Mouse (Mus musculus): Measurements from ENCODE around the gene Ccni. TPM values are rescaled to one million over a fixed set of nuclear protein-coding genes. Genes with fewer than 3 reads are reported as not detected.

The Ccni gene
- polyA plus RNA-seq, 1 experiment = 55.7 TPM

GRCm38 (mm10) chr5:93144874-93145273, 61.4 kb downstream of the Ccni start:
- 49% methylated on average over 5 of the region's 5 CpGs for WGBS
- no peak for DNase-seq (ENCODE audit: low read depth, low spot score)

GRCm38 (mm10) chr5:93143360-93144091, 62.8 kb downstream of the Ccni start:
- no peak for DNase-seq (ENCODE audit: low read depth, low spot score)
- WGBS = 70% methylated on average over 12 of the region's 12 CpGs

GRCm38 (mm10) chr5:93140747-93141146, 65.5 kb downstream of the Ccni start:
- WGBS = 91% methylated on average over 5 of the region's 5 CpGs
- DNase-seq (ENCODE audit: low read depth, low spot score) = no peak

- WGBS = 92% methylated on average over 9 of the region's 9 CpGs
- no peak for DNase-seq (ENCODE audit: low read depth, low spot score)
These were observed 66.9 kb downstream of the Ccni start for GRCm38 (mm10) chr5:93139350-93139749.

GRCm38 (mm10) chr5:93136956-93137586, 69.2 kb downstream of the Ccni start:
- 53% methylated on average over 5 of the region's 5 CpGs for WGBS
- no peak for DNase-seq (ENCODE audit: low read depth, low spot score)

- 75% methylated on average over 10 of the region's 10 CpGs for WGBS
- DNase-seq (ENCODE audit: low read depth, low spot score) = no peak
These were observed 70.8 kb downstream of the Ccni start for GRCm38 (mm10) chr5:93135368-93136107.

GRCm38 (mm10) chr5:93133445-93134244, 72.7 kb downstream of the Ccni start:
- no peak for DNase-seq (ENCODE audit: low read depth, low spot score)
- WGBS = 27% methylated on average over 10 of the region's 10 CpGs

Other genes with a start within 250 kb of the Ccni start
- 15.6 and 22.2 TPM in 2 replicates for gene Sowahb, start 161.5 kb downstream of the Ccni start, polyA plus RNA-seq (2012; rRNA removed)
- gene Sept11, start 113.1 kb downstream of the Ccni start, polyA plus RNA-seq (2012; rRNA removed) = 28.2 and 29.9 TPM in 2 replicates
- not detected in 2 replicates for gene 2010109A12Rik, start within 50 bp of the Ccni start, polyA plus RNA-seq (2012; rRNA removed)
- gene Ccng2, start 60.8 kb upstream of the Ccni start, polyA plus RNA-seq (2012; rRNA removed) = 24.1 and 46.5 TPM in 2 replicates

All from large intestine, adult 2 months (tissue).